Comparison of ENCODE assay signal across 12 mouse cellular contexts in genomic region chr9:102428031-102428430, GRCm38 (mm10).
"Had no signal": no experiment of that assay in that cellular context is flagged by ENCODE, and none has a peak within 500 bp of the region (broad histone marks: within the 10 kb centered on the region; RNA-seq: fewer than 3 reads in every experiment).

No protein-coding gene starts in this region.

- DNase-seq: left cerebral cortex, postnatal 4 days; liver; liver, embryonic 13.5 days; liver, postnatal 0 days; lung, adult 18-20 months; lung, adult 2 months; lung, embryonic 14.5 days; lung, postnatal 10 days; lung, postnatal 14 days; lung, postnatal 36 days; lung, postnatal 4 days; midbrain, embryonic 14.5 days had no signal
